Mouse (Mus musculus): ENCODE data around the gene Nudt10.
"Not testable (repeated sequence)": the region's sequence is repeated elsewhere in the genome, so short reads cannot be mapped to it uniquely, and the experiment has no call there.

Gene Nudt10

DNA sequence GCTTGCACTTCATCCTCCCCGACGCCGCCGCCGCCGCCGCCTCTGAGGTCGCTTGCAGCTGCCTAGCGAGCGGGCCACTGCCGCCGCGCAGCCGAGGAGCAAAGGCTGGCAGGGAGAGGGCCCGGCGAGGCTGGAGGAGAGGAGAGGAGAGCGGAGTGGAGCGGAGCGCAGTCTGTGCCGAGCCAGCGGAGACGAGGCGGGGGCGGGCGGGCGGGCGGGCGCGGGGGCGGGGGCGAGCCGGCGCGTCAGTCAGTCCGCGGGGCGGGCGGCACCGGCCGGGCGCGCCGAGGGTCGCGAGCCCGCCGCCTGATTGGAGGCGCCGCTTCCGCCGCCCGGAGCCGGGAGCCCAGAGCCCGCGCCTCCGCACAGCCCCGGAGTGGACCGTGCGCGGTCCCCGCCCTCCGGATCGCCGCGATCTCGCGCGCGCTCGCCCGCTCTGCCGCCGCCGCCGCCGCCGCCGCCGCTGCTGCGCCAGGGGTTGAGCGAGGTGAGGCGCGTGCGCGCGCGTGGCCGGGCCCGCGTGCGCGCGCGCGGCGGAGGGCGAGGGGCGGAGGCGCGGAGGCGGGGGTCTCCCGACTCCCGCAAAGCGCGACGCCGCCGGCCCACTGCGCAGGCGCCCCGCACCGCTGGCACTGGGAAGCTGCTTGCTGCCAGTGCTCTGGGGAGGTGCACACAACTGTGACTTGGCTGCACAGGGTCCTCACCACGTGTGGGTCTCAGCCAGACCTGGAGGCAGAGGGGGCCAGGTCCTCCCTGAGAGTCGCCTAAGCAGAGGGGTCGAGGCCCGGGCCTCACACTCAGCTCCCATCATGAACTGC lies at the start of gene Nudt10:
Gene Nudt10 (minus strand): TSS at position 193 of the 818 bp plus-strand sequence.
- DNase-seq: peak; percentile 2

DNA sequence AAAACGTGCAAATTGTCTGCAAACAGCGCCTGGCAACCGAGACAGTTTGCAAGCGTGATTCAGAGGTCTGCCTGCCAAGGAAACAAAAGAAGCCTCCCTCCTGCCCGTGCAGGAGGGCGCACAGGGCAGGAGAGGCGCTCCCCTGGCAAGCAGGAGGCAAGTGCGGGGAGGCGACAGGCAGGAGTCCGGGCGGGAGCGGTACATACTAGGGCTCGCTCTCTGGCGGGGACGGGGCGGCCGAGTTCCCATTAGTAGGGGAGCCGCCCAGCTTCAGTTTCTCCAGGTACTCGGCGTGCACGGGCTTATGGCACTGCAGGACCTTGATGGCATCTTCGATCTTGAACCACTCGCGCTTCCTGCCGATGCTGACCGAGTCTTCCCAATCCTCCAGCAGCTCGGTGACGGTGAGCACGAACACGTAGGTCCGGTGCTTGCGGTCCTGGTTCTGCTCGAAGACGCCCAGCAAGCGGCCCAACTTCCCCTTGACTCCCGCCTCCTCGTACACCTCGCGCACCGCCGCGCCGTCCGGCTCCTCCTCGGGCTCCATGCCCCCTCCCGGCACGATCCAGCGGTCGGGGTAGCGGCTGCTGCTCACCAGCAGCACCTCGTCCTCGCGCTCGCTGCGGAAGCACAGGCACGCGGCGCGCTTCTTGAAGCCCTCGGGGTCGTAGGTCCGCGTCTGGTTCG lies 536 bp downstream of the Nudt10 start:
- not testable (repeated sequence) for DNase-seq

DNA sequence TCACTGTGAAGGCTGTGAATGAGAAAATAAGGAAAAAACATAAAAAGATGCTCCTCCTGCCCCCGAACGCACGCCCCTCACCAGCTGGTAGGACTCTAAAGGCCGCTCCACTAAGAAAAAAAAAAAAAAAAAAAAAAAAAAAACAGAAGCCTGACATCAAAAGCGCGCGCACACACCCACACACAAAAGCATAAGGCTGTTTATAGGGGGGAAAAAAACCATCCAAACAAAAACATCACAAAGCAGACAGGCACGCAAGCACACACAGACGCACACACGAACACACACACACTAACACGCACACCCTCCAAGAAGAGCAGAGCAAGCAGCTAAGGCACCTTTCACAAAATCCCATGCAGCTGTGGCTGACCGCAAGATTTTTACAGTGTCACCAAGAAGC lies 1.1 kb downstream of the Nudt10 start:
- no peak for DNase-seq

Measured in thymus, postnatal 14 days (tissue).